Mouse (Mus musculus) CH12.LX (cell line): Measurements from ENCODE around the gene Olfr781.

Experiments used
- CTCF ChIP-seq, 2 experiments: IDR thresholded peaks in 1 of 2; conservative IDR thresholded peaks in 1 of 2; 2 replicates each; pipeline ENCODE4 v1.5.1; 2011 to 2012; ENCODE audit warnings: low read depth in 2 of 2, low read length in 2 of 2, improper control_type of control experiment in 1 of 2, inconsistent platforms in 1 of 2, mild to moderate bottlenecking in 1 of 2, moderate library complexity in 1 of 2
- E2F4 ChIP-seq: IDR thresholded peaks from 2 replicates; pipeline ENCODE4 v1.6.1; 2011; ENCODE audit warnings: low read depth, low read length, improper control_type of control experiment; ENCODE audit not compliant: insufficient replicate concordance
- EP300 ChIP-seq: IDR thresholded peaks from 2 replicates; pipeline ENCODE4 v1.6.1; 2011; ENCODE audit warnings: low read length, improper control_type of control experiment
- IRF4 ChIP-seq: IDR thresholded peaks from 2 replicates; pipeline ENCODE4 v1.6.1; 2014; ENCODE audit warnings: low read depth, mild to moderate bottlenecking, inconsistent platforms, low read length, improper control_type of control experiment
- KAT2A ChIP-seq: IDR thresholded peaks from 2 replicates; pipeline ENCODE4 v1.6.1; 2012; ENCODE audit warnings: low read length, improper control_type of control experiment, inconsistent platforms; ENCODE audit not compliant: insufficient replicate concordance
- MAX ChIP-seq: IDR thresholded peaks from 2 replicates; pipeline ENCODE4 v1.6.1; 2011; ENCODE audit warnings: low read length, improper control_type of control experiment
- NRF1 ChIP-seq: IDR thresholded peaks from 2 replicates; pipeline ENCODE4 v1.6.1; 2014; ENCODE audit warnings: low read depth, mild to moderate bottlenecking, inconsistent platforms, low read length, improper control_type of control experiment, moderate library complexity
- POLR2A ChIP-seq: IDR thresholded peaks from 2 replicates; pipeline ENCODE4 v1.6.1; 2011; ENCODE audit warnings: low read depth, mild to moderate bottlenecking, improper control_type of control experiment, low read length
- SMC3 ChIP-seq: IDR thresholded peaks from 2 replicates; pipeline ENCODE4 v1.6.1; 2011; ENCODE audit warnings: low read depth, low read length, improper control_type of control experiment
- TBP ChIP-seq: conservative IDR thresholded peaks from 2 replicates; pipeline ENCODE4 v1.6.1; 2011; ENCODE audit warnings: low read depth, low read length, improper control_type of control experiment
- UBTF ChIP-seq: IDR thresholded peaks from 2 replicates; pipeline ENCODE4 v1.6.1; 2012; ENCODE audit warnings: low read depth, mild to moderate bottlenecking, inconsistent platforms, low read length, improper control_type of control experiment, moderate library complexity
- USF1 ChIP-seq: IDR thresholded peaks from 2 replicates; pipeline ENCODE4 v1.6.1; 2014; ENCODE audit warnings: low read depth, mild to moderate bottlenecking, inconsistent platforms, low read length, improper control_type of control experiment
- ZC3H11A ChIP-seq: IDR thresholded peaks from 2 replicates; pipeline ENCODE4 v1.6.1; 2012; ENCODE audit warnings: low read depth, mild to moderate bottlenecking, inconsistent platforms, low read length, improper control_type of control experiment

DNA sequence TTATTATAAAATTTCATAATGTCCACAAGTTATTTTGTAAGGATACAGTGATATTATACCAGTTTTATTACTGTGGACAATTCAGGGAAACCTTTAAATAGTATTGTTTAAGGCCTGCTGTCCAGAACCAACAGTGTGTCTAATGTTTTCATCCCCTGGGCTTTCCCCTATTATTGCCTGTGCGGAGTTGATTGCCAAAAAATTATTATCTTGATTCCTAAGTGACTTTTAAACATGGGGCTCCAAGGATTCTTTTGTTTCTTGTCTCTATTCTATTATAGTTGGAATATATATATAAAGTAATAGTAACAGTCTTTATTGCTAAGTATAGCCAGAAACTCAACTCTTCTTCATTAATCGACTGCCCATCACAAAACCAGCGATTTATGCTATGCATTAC is 10.8 kb upstream of the Olfr781 start, which contains the start of gene Olfr780:
- TF ChIP-seq USF1, result no peak
- no peak for TF ChIP-seq POLR2A
- no peak for TF ChIP-seq EP300
- TF ChIP-seq CTCF (conservative IDR thresholded peaks at IDR 0.05 in 1 of 2, IDR thresholded peaks at IDR 0.05 in 1 of 2; ENCODE audit: low read depth in 2 of 2, low read length in 2 of 2), result no peak
- no peak for TF ChIP-seq NRF1
- no peak for TF ChIP-seq UBTF
- TF ChIP-seq TBP, result no peak
- TF ChIP-seq SMC3, result no peak
- TF ChIP-seq MAX, result no peak
- no peak for TF ChIP-seq IRF4
- TF ChIP-seq KAT2A, result no peak
- no peak for TF ChIP-seq ZC3H11A
- TF ChIP-seq E2F4, result no peak
